Mouse (Mus musculus) NIH3T3 (cell line): ENCODE measurements around the gene Prl3d3.
"Not testable (repeated sequence)": the region's sequence is repeated elsewhere in the genome, so short reads cannot be mapped to it uniquely, and the experiment has no call there.

Source experiments
- DNase-seq: peaks from one replicate; pipeline ENCODE4 v3.0.0-alpha.2; 2012; ENCODE audit warnings: low read depth

The Prl3d3 gene

GRCm38 (mm10) chr13:27156490-27156889 is at the start of gene Prl3d3:
TSS of gene Prl3d3 (plus strand) at chr13:27156790.
- not testable (repeated sequence) for DNase-seq

GRCm38 (mm10) chr13:27121398-27121797 is 35.2 kb upstream of the Prl3d3 start, which contains the start of gene Prl3d2:
TSS of gene Prl3d2 (plus strand) at chr13:27121698.
- DNase-seq: not testable (repeated sequence)

- peak; percentile 37 for DNase-seq
Observed at GRCm38 (mm10) chr13:27148264-27148663, 8.3 kb upstream of the Prl3d3 start.

GRCm38 (mm10) chr13:27196359-27196758 is 39.8 kb downstream of the Prl3d3 start, which contains the start of gene Prl3c1:
TSS of gene Prl3c1 (plus strand) at chr13:27196659.
- no peak for DNase-seq
